Mouse (Mus musculus) MEL (cell line): ENCODE results near the gene Nqo2. TPM values are rescaled to one million over a fixed set of nuclear protein-coding genes. Genes with fewer than 3 reads are reported as not detected.
"Not testable (repeated sequence)": the region's sequence is repeated elsewhere in the genome, so short reads cannot be mapped to it uniquely, and the experiment has no call there.

Source experiments
- DNase-seq: peaks from one replicate; pipeline ENCODE4 v3.0.0; 2011; ENCODE audit warnings: low read depth, low spot score
- H3K27ac ChIP-seq: 2 replicates; pipeline ENCODE4 v1.5.1; 2012; ENCODE audit warnings: low read depth, mild to moderate bottlenecking, control low read depth, low read length, moderate library complexity; ENCODE audit not compliant: control insufficient read depth
- H3K27me3 ChIP-seq, 2 experiments: fragments of 150-350 bp in 1 of 2; sonication (generic) in 1 of 2; 2 replicates each; pipeline ENCODE4 v1.6.1; 2012; ENCODE audit warnings: low read length in 2 of 2, mild to moderate bottlenecking in 2 of 2, improper control_type of control experiment in 1 of 2, moderate library complexity in 1 of 2; ENCODE audit not compliant: insufficient read depth in 2 of 2, control insufficient read depth in 1 of 2
- H3K36me3 ChIP-seq, 2 experiments: 2 replicates each; pipeline ENCODE4 v1.6.1; 2012 to 2014; ENCODE audit warnings: low read length in 2 of 2, improper control_type of control experiment in 1 of 2, inconsistent platforms in 1 of 2, mild to moderate bottlenecking in 1 of 2; ENCODE audit not compliant: insufficient read depth in 2 of 2, control insufficient read depth in 1 of 2
- H3K4me1 ChIP-seq, 2 experiments: fragments of 150-350 bp in 1 of 2; sonication (generic) in 1 of 2; 2 replicates each; pipeline ENCODE4 v1.6.1; 2012; ENCODE audit warnings: low read length in 2 of 2, improper control_type of control experiment in 1 of 2, mild to moderate bottlenecking in 1 of 2; ENCODE audit not compliant: insufficient read depth in 2 of 2, control insufficient read depth in 1 of 2
- H3K4me3 ChIP-seq, 2 experiments: fragments of 150-350 bp in 1 of 2; sonication (generic) in 1 of 2; 2 replicates each; pipeline ENCODE4 v1.5.1; 2012; ENCODE audit warnings: low read depth in 2 of 2, low read length in 2 of 2, mild to moderate bottlenecking in 2 of 2, moderate library complexity in 2 of 2, control low read depth in 1 of 2, improper control_type of control experiment in 1 of 2; ENCODE audit not compliant: control insufficient read depth in 1 of 2, insufficient read depth in 1 of 2
- H3K79me2 ChIP-seq: 2 replicates; pipeline ENCODE4 v1.6.1; 2012; ENCODE audit warnings: mild to moderate bottlenecking, low read length, moderate library complexity; ENCODE audit not compliant: control insufficient read depth, poor library complexity, insufficient read depth
- H3K9ac ChIP-seq: 2 replicates; pipeline ENCODE4 v1.6.1; 2012; ENCODE audit warnings: low read depth, mild to moderate bottlenecking, control low read depth, low read length, moderate library complexity; ENCODE audit not compliant: control insufficient read depth, poor library complexity, severe bottlenecking
- H3K9me3 ChIP-seq: fragments of 150-350 bp; sonication (generic); replicated peaks from 2 replicates; pipeline ENCODE4 v1.6.1; 2012; ENCODE audit warnings: mild to moderate bottlenecking, low read length, improper control_type of control experiment, moderate library complexity; ENCODE audit not compliant: insufficient read depth
- E2F4 ChIP-seq: IDR thresholded peaks from 2 replicates; pipeline ENCODE4 v1.6.1; 2011; ENCODE audit warnings: low read depth, low read length, improper control_type of control experiment, borderline replicate concordance
- EP300 ChIP-seq, 2 experiments: IDR thresholded peaks; 2 replicates each; pipeline ENCODE4 v1.6.1; 2011; ENCODE audit warnings: improper control_type of control experiment in 2 of 2, low read length in 2 of 2, low read depth in 1 of 2, mild to moderate bottlenecking in 1 of 2
- ETS1 ChIP-seq: IDR thresholded peaks from 2 replicates; pipeline ENCODE4 v1.6.1; 2012; ENCODE audit warnings: low read depth, mild to moderate bottlenecking, inconsistent platforms, low read length, improper control_type of control experiment, moderate library complexity
- GATA1 ChIP-seq: IDR thresholded peaks from 2 replicates; pipeline ENCODE4 v1.6.1; 2011; ENCODE audit warnings: low read depth, low read length, improper control_type of control experiment
- MXI1 ChIP-seq: IDR thresholded peaks from 2 replicates; pipeline ENCODE4 v1.6.1; 2011; ENCODE audit warnings: mild to moderate bottlenecking, low read depth, low read length, improper control_type of control experiment
- MYC ChIP-seq: IDR thresholded peaks from 2 replicates; pipeline ENCODE4 v1.6.1; 2011; ENCODE audit warnings: low read depth, mild to moderate bottlenecking, low read length, improper control_type of control experiment, moderate library complexity
- NRF1 ChIP-seq: IDR thresholded peaks from 2 replicates; pipeline ENCODE4 v1.6.1; 2014; ENCODE audit warnings: low read depth, mild to moderate bottlenecking, inconsistent platforms, low read length, improper control_type of control experiment, moderate library complexity; ENCODE audit not compliant: poor library complexity, insufficient read depth, severe bottlenecking
- POLR2AphosphoS5 ChIP-seq: IDR thresholded peaks from 2 replicates; pipeline ENCODE4 v1.6.1; 2012; ENCODE audit warnings: low read depth, borderline replicate concordance, mild to moderate bottlenecking, inconsistent platforms, low read length, moderate library complexity, mixed read lengths
- RCOR1 ChIP-seq: IDR thresholded peaks from 2 replicates; pipeline ENCODE4 v1.6.1; 2012; ENCODE audit warnings: low read depth, mild to moderate bottlenecking, inconsistent platforms, low read length, improper control_type of control experiment
- SIN3A ChIP-seq: IDR thresholded peaks from 2 replicates; pipeline ENCODE4 v1.6.1; 2012; ENCODE audit warnings: low read length, improper control_type of control experiment, inconsistent platforms
- SMC3 ChIP-seq: IDR thresholded peaks from 2 replicates; pipeline ENCODE4 v1.6.1; 2011; ENCODE audit warnings: low read depth, low read length, improper control_type of control experiment
- TAL1 ChIP-seq: IDR thresholded peaks from 2 replicates; pipeline ENCODE4 v1.6.1; 2012; ENCODE audit warnings: mild to moderate bottlenecking, inconsistent platforms, low read length, moderate library complexity, mixed read lengths
- TBP ChIP-seq: IDR thresholded peaks from 2 replicates; pipeline ENCODE4 v1.8.0; 2011; ENCODE audit warnings: low read depth, low read length, improper control_type of control experiment
- TCF12 ChIP-seq: IDR thresholded peaks from 2 replicates; pipeline ENCODE4 v1.6.1; 2014; ENCODE audit warnings: low read depth, mild to moderate bottlenecking, inconsistent platforms, low read length, improper control_type of control experiment, moderate library complexity
- USF2 ChIP-seq, 2 experiments: IDR thresholded peaks; 2 replicates each; pipeline ENCODE4 v1.6.1; 2011 to 2012; ENCODE audit warnings: improper control_type of control experiment in 2 of 2, low read length in 2 of 2, borderline replicate concordance in 1 of 2, inconsistent platforms in 1 of 2, low read depth in 1 of 2, mild to moderate bottlenecking in 1 of 2; ENCODE audit not compliant: insufficient read depth in 1 of 2
- ZKSCAN1 ChIP-seq: IDR thresholded peaks from 2 replicates; pipeline ENCODE4 v1.6.1; 2012; ENCODE audit warnings: low read depth, mild to moderate bottlenecking, inconsistent platforms, low read length, improper control_type of control experiment, moderate library complexity
- polyA plus RNA-seq, 2 experiments: library from polyadenylated mRNA; stranded (reverse) in 1 of 2; unstranded in 1 of 2; fragments of >175 nt in 1 of 2; fragments of >200 nt in 1 of 2; gene quantifications; 2 replicates each; pipeline versions ENCODE4 v1.2.1 to v1.2.4; 2012; ENCODE audit warnings: low replicate concordance in 2 of 2, low read depth in 1 of 2; ENCODE audit not compliant: insufficient read length in 2 of 2, insufficient read depth in 1 of 2, missing spikeins in 1 of 2
- total RNA-seq: library from RNA; depleted of rRNA; stranded (reverse); fragments of 300-350 nt; gene quantifications from 2 replicates; pipeline ENCODE4 v1.2.3, GENCODE M21; 2012

Nqo2 gene
- total and polyA plus RNA-seq, 3 experiments, result 3.7 to 7.6 TPM; not detected in 1

DNA sequence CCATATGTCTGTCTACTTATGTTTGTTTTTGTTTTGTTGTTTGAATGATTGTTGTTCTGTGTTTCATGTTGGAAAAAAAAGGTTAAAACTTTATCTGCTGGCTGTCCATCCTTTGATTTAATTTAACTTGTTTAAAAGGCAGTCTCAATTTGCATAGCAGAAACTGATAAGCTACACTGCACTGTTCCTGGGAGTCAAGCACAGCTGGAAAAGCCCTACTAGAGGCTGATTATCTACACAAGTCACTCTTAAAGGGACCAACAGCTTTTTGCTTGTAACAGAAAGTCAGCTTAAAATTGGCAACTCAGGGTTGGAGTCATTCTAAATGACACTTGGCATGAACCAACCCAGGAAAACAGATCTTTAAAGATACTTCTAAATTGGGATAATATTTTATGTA, 26.9 kb upstream of the Nqo2 start:
- TF ChIP-seq GATA1 (peak; percentile 85), MXI1 (0 out of 2 replicates have a peak, but pooled peaks have one; percentile 25), SIN3A (peak; percentile 60; the same call in 1 of the 2 replicates), EP300 (IDR thresholded peaks at IDR 0.05; ENCODE audit: low read depth in 1 of 2, low read length in 2 of 2) (peak in 1 of 2 experiments; percentile 38; a peak in 1 of 4 replicates), RCOR1 (peak; percentile 33; the same call in 1 of the 2 replicates), ZKSCAN1 (peak; percentile 39; the same call in 1 of the 2 replicates), ETS1 (peak; percentile 83)
- DNase-seq, result peak; percentile 68
- H3K9me3 ChIP-seq, H3K4me3 ChIP-seq, H3K9ac ChIP-seq, H3K4me1 ChIP-seq, H3K27me3 ChIP-seq, H3K79me2 ChIP-seq: not testable (repeated sequence)
- peaks cover 0 to 12% of the 10 kb centered on the region in 2 experiments; a peak in 2 of 4 replicates for H3K36me3 ChIP-seq
- H3K27ac ChIP-seq, result peak overlapping the region; percentile 52; the same call in 1 of the 2 replicates

DNA sequence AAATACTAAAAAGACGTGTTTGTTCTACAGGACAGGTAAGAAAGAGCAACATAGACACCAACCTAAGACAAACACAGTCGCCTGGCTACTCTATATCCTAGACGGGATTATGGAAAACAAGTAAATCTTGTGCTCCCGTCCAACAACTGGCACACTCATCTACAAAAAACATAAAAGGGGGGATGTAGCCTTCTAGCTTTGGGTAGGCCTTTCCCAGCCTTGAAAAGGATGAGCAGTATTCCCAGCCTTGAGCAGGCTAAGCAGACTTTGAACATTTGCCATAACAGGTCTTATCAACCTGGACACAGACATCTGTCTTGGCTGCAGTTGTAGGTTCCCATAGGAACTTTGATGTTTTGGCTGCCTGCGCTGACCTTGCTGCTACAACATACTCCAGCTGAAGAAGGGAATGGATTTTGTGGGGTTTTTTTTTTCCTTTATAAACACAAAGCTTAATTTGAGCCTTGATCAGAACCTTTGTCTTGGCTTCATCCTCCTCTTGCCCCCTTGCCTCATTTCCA, 23.1 kb upstream of the Nqo2 start:
- H3K9ac ChIP-seq, result no peak overlapping the region
- H3K36me3 ChIP-seq, result peaks cover 0 to 15% of the 10 kb centered on the region in 2 experiments; a peak in 2 of 4 replicates
- H3K79me2 ChIP-seq, result no peaks in the 10 kb centered on the region
- H3K4me3 ChIP-seq, result no peak overlapping the region
- DNase-seq, result no peak
- TF ChIP-seq SMC3, result no peak
- TF ChIP-seq ZKSCAN1, result no peak
- TF ChIP-seq GATA1, result no peak
- TF ChIP-seq TCF12, result 0 out of 2 replicates have a peak, but pooled peaks have one; percentile 5
- peak; percentile 44 for TF ChIP-seq TAL1
- TF ChIP-seq TBP, result no peak
- TF ChIP-seq POLR2AphosphoS5, result no peak
- TF ChIP-seq NRF1, result no peak
- no peak for TF ChIP-seq USF2 (IDR thresholded peaks at IDR 0.05; ENCODE audit: borderline replicate concordance in 1 of 2, insufficient read depth in 1 of 2, low read depth in 1 of 2, low read length in 2 of 2)
- TF ChIP-seq E2F4, result no peak
- TF ChIP-seq MYC, result no peak
- TF ChIP-seq, all 39 proteins: peak for 2
- H3K4me1 ChIP-seq, result peaks cover 0 to 9% of the 10 kb centered on the region in 2 experiments; a peak in 2 of 4 replicates
- H3K9me3 ChIP-seq, result no peaks in the 10 kb centered on the region
- no peak overlapping the region for H3K27ac ChIP-seq
- H3K27me3 ChIP-seq, result no peaks in the 10 kb centered on the region
